Mouse (Mus musculus) testis, postnatal 10 days (tissue): ENCODE results near the gene Cc2d2b.

Experiments
- DNase-seq: peaks from one replicate; pipeline ENCODE4 v3.0.0; 2021; ENCODE audit warnings: low spot score

Gene Cc2d2b

DNA sequence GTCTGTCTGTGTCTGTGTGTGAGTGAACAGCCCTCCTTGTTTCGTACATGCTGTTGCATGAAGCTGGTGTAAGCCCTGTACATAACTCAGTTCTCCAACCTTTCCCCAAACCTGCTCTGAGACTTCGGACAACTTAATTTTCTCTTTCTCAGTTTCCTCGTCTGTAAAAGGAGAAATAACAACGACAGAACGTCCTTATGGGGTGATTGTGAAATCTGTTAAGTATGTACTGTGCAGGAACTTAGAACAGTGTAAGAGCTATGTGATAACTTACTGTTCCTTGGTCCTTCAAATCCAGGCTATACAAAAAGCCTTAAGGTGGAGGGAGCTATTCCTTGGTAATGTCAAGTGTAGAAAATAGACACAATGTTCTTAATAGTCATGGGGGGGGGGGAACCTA is 83.8 kb downstream of the Cc2d2b start:
- no peak for DNase-seq

GRCm38 (mm10) chr19:40834436-40834835 is 85.9 kb downstream of the Cc2d2b start:
- no peak for DNase-seq

- DNase-seq, result no peak
These were observed 89.7 kb downstream of the Cc2d2b start for GRCm38 (mm10) chr19:40838205-40838604.

DNA sequence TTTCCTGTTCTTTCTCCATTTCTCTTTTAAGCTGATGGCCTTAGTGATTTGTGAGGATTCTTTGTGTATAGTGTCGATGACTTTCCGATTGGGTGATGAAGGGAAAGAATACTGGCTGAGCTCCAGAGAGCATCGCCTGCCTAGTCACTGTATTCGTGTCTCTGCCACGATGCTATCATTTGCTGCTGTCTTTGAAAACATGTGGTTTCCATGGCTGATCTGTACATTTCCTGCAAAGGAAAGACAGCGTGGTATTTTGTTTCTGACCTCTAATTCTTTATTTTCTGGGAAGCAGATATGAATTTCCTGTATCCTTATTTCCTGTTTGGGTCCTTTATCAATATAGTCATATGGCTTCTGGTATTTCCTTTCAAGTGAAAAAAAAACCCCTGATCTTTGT is 91.8 kb downstream of the Cc2d2b start:
- DNase-seq, result no peak

DNA sequence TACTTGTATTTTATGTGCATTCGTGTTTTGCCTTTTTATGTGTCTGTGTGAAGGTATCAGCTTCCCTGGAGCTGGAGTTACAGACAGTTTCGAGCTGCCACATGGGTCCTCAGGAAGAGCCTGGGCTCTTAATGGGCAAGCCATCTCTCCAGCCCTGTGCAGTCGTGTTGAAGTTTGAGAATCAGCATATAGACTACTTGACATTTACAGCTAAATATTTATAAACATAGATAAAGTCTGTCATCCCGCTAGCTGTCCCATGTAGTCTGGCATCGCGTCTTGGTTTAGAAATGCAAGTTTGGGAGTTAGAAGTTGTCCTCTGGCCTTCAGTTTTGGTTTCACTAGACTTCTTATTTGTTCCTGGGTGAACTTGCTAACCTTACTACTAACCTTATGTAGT is 92.5 kb downstream of the Cc2d2b start:
- no peak for DNase-seq

- DNase-seq, result no peak
These were observed 93.0 kb downstream of the Cc2d2b start for GRCm38 (mm10) chr19:40841593-40841992.

- no peak for DNase-seq
These were observed 96.2 kb downstream of the Cc2d2b start for GRCm38 (mm10) chr19:40844731-40845130.

GRCm38 (mm10) chr19:40849391-40849790 is 100.8 kb downstream of the Cc2d2b start:
- DNase-seq, result no peak

DNA sequence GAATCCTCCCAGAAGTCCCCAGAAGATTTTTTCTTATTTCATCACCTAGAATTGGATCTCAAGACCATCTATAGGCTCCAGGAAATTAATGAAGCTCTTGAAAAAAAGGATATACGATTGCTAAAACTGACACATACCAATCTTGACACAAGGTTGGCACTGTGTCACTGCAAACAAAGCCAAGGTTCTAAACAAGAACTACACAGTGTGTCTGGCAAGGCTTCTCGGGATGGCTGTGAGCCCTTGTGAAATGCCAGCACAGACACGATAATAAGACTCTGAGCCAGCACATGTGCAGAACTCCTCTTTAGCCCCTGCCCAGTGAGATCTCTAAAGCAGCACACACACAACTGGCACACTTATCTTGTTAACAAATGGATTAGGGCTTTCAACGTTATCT is 111.0 kb downstream of the Cc2d2b start:
- DNase-seq, result no peak

DNA sequence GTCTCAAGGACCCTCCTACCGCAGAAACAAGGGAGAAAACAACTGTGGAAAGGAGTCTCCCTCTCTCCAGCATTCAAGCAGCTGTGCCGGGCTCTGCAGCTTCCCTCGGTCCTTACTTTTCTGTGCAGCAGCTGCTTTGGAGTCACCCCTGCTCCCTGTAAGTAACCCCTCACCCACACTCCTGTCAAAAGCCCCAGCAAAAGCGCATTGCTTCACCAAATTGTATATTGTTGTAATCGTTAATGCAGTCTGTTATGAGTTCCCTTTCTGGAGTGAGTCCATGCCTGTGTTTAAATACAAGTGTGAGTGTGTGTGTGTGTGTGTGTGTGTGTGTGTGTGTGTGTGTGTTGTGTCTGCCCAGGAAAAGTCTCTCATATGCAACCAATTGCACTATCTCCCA is 119.7 kb downstream of the Cc2d2b start:
- no peak for DNase-seq

- DNase-seq, result no peak
These were observed 121.0 kb downstream of the Cc2d2b start for GRCm38 (mm10) chr19:40869425-40870105.

DNA sequence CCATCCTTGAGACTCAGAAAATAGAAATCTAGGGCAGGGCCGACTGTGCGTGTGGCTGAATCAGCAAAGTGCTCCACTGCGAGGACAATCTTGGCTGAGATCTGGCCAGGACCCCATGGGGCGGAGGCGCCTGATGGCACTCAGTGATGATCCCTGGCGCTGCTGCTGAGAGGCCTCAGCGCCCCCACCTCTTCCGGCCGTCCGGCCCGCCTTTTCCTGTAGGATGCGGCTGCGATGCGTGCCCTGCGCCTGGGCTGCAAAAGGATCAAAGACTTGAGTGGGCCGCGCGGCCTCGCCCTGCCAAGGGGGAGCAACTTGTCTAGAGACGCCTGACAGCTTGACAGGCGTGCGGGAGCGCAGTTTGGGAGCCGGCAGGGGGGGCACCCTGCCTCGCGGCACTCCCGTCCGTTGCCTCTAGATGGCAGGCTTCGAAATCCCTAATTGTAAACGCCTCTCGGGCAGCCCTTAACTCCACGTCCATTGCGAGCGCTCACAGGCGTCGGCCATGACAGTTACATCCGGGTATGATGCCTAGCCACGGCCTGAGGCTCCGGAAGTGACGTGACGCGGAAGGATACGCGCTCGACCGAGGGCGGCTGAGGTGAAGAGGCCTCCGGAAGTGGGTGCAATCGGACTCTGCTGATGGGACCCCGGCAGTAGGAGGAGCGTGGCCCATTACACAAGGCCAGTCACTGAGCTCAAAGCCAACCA is 124.6 kb downstream of the Cc2d2b start:
- DNase-seq, result peak; percentile 94
